Comparison of ENCODE assay signal across 24 mouse cellular contexts in genomic region chr13:73267551-73267950, GRCm38 (mm10). TPM values are rescaled to one million over a fixed set of nuclear protein-coding genes. Genes with fewer than 3 reads are reported as not detected.
"Had no signal": no experiment of that assay in that cellular context is flagged by ENCODE, and none has a peak within 500 bp of the region (broad histone marks: within the 10 kb centered on the region; RNA-seq: fewer than 3 reads in every experiment).

No protein-coding gene starts in this region.

- H3K9me3 ChIP-seq: kidney, embryonic 15.5 days; liver, embryonic 13.5 days; midbrain, embryonic 13.5 days; neural tube, embryonic 12.5 days; neural tube, embryonic 15.5 days had no signal

- H3K36me3 ChIP-seq: kidney, embryonic 15.5 days; liver, embryonic 13.5 days; midbrain, embryonic 13.5 days; neural tube, embryonic 12.5 days; neural tube, embryonic 15.5 days had no signal

- H3K4me3 ChIP-seq: left cerebral cortex, adult 2 months; liver, embryonic 13.5 days; midbrain, embryonic 13.5 days; neural tube, embryonic 12.5 days; neural tube, embryonic 15.5 days had no signal

- H3K27ac ChIP-seq: kidney, embryonic 15.5 days; left cerebral cortex, adult 2 months; liver, embryonic 13.5 days; midbrain, embryonic 13.5 days; neural tube, embryonic 12.5 days; neural tube, embryonic 15.5 days had no signal

- H3K9ac ChIP-seq: kidney, embryonic 15.5 days; liver, embryonic 13.5 days; midbrain, embryonic 13.5 days; neural tube, embryonic 12.5 days; neural tube, embryonic 15.5 days had no signal

- ATAC-seq: midbrain, embryonic 13.5 days had no signal

- H3K4me2 ChIP-seq: kidney, embryonic 15.5 days; liver, embryonic 13.5 days; midbrain, embryonic 13.5 days; neural tube, embryonic 15.5 days had no signal

- DNase-seq: kidney, postnatal 10 days; kidney, postnatal 36 days; layer of hippocampus, postnatal 36 days; liver, embryonic 13.5 days; lung, adult 2 months; lung, postnatal 14 days; lung, postnatal 4 days; thymus, adult 18-20 months; thymus, postnatal 36 days had no signal

RNA-seq across cellular contexts. Expression of gene Irx4, which starts 7.3 kb away (rescaled TPM):
- total RNA-seq: layer of hippocampus, adult 8-10 months; layer of hippocampus, postnatal 10 days; layer of hippocampus, postnatal 36 days; left cerebral cortex, adult 2 months; left cerebral cortex, postnatal 10 days; left cerebral cortex, postnatal 36 days; liver, adult 2 months; megakaryocyte progenitor cell, adult 5-6 weeks; megakaryocyte-erythroid progenitor cell, adult 5-6 weeks had no signal
- polyA plus RNA-seq: liver, adult 2 months; liver, embryonic 16.5 days; lung, adult 2 months; testis, adult 2 months; urinary bladder, adult 2 months had no signal
